Mouse (Mus musculus) liver, embryonic 12.5 days (tissue): ENCODE data around the gene Ndufa9. TPM values are rescaled to one million over a fixed set of nuclear protein-coding genes. Genes with fewer than 3 reads are reported as not detected.

Experiments
- ATAC-seq: fragments of 200-750 bp; cut with Nextera tagmentation; 2 replicates; pipeline ENCODE4 v1.8.0; 2017; ENCODE audit warnings: moderate number of reproducible peaks, mild to moderate bottlenecking, moderate library complexity
- H3K27ac ChIP-seq: fragments of 300-500 bp; sonication (generic); 2 replicates; pipeline ENCODE4 v1.5.1; 2016; ENCODE audit warnings: mild to moderate bottlenecking
- H3K27me3 ChIP-seq: fragments of 300-500 bp; sonication (generic); replicated peaks from 2 replicates; pipeline ENCODE4 v1.6.1; 2016; ENCODE audit warnings: mild to moderate bottlenecking, moderate library complexity
- H3K36me3 ChIP-seq: fragments of 300-500 bp; sonication (generic); 2 replicates; pipeline ENCODE4 v1.6.1; 2016; ENCODE audit warnings: mild to moderate bottlenecking, moderate library complexity
- H3K4me1 ChIP-seq: fragments of 300-500 bp; sonication (generic); 2 replicates; pipeline ENCODE4 v1.6.1; 2016
- H3K4me2 ChIP-seq: fragments of 300-500 bp; sonication (generic); 2 replicates; pipeline ENCODE4 v1.6.1; 2016; ENCODE audit warnings: mild to moderate bottlenecking, moderate library complexity
- H3K4me3 ChIP-seq: fragments of 300-500 bp; sonication (generic); 2 replicates; pipeline ENCODE4 v1.5.1; 2016; ENCODE audit warnings: mild to moderate bottlenecking, moderate library complexity
- H3K9ac ChIP-seq: fragments of 300-500 bp; sonication (generic); 2 replicates; pipeline ENCODE4 v1.6.1; 2016; ENCODE audit warnings: mild to moderate bottlenecking, moderate library complexity
- H3K9me3 ChIP-seq: fragments of 300-500 bp; sonication (generic); replicated peaks from 2 replicates; pipeline ENCODE4 v1.6.1; 2016; ENCODE audit warnings: mild to moderate bottlenecking, moderate library complexity
- WGBS: fragments of 180-500 bp; shearing (Covaris S2); methylation state at CpG from one replicate; pipeline ENCODE4 v1.1.7; 2016; ENCODE audit not compliant: insufficient replicate concordance; 5-methylcytosine and 5-hydroxymethylcytosine counted together
- polyA plus RNA-seq: library from polyadenylated mRNA; unstranded; fragments of >200 nt; fragmentation: Nextera tagmentation; extraction: Ambion mirVana; gene quantifications from 2 replicates; pipeline ENCODE4 v1.2.1, GENCODE M21; 2016

Gene Ndufa9
- polyA plus RNA-seq, 1 experiment from 2014 or later = 169 TPM

GRCm38 (mm10) chr6:126794751-126795150 is 54.2 kb downstream of the Ndufa9 start:
- ATAC-seq = no peak
- H3K4me1 ChIP-seq = no peaks in the 10 kb centered on the region
- H3K27me3 ChIP-seq = no peaks in the 10 kb centered on the region
- H3K9me3 ChIP-seq = no peaks in the 10 kb centered on the region
- no peaks in the 10 kb centered on the region for H3K36me3 ChIP-seq
- H3K4me3 ChIP-seq = no peak overlapping the region
- no peak overlapping the region for H3K4me2 ChIP-seq
- WGBS = 68% methylated on average over 6 of the region's 6 CpGs
- no peak overlapping the region for H3K27ac ChIP-seq
- no peak overlapping the region for H3K9ac ChIP-seq

GRCm38 (mm10) chr6:126793689-126794088 is 55.2 kb downstream of the Ndufa9 start:
- Histone ChIP-seq H3K9me3 (no peaks in the 10 kb centered on the region), H3K9ac (no peak overlapping the region), H3K4me3 (no peak overlapping the region), H3K27ac (no peak overlapping the region), H3K27me3 (no peaks in the 10 kb centered on the region), H3K4me2 (no peak overlapping the region), H3K4me1 (no peaks in the 10 kb centered on the region), H3K36me3 (no peaks in the 10 kb centered on the region)
- WGBS = 84% methylated on average over 6 of the region's 6 CpGs
- ATAC-seq = no peak

- no peak for ATAC-seq
- H3K9ac ChIP-seq = no peak overlapping the region
- no peaks in the 10 kb centered on the region for H3K36me3 ChIP-seq
- H3K4me1 ChIP-seq = no peaks in the 10 kb centered on the region
- 0 out of 2 replicates have a peak overlapping the region, but pooled peaks have one; percentile 19 for H3K4me3 ChIP-seq
- H3K27me3 ChIP-seq = no peaks in the 10 kb centered on the region
- WGBS = 23% methylated on average over 12 of the region's 12 CpGs
- no peak overlapping the region for H3K27ac ChIP-seq
- H3K4me2 ChIP-seq = peak overlapping the region; percentile 41
- H3K9me3 ChIP-seq = no peaks in the 10 kb centered on the region
These were observed 57.0 kb downstream of the Ndufa9 start for GRCm38 (mm10) chr6:126791964-126792363.

- H3K27me3 ChIP-seq = no peaks in the 10 kb centered on the region
- H3K4me3 ChIP-seq = no peak overlapping the region
- H3K9me3 ChIP-seq = no peaks in the 10 kb centered on the region
- no peak overlapping the region for H3K9ac ChIP-seq
- no peaks in the 10 kb centered on the region for H3K36me3 ChIP-seq
- no peak overlapping the region for H3K27ac ChIP-seq
- ATAC-seq = no peak
- no peaks in the 10 kb centered on the region for H3K4me1 ChIP-seq
- peak overlapping the region; percentile 41; the same call in 1 of the 2 replicates for H3K4me2 ChIP-seq
- 18% methylated on average over 4 of the region's 4 CpGs for WGBS
These were observed 57.4 kb downstream of the Ndufa9 start for GRCm38 (mm10) chr6:126791488-126791887.

GRCm38 (mm10) chr6:126788863-126789262 is 60.1 kb downstream of the Ndufa9 start:
- H3K9me3 ChIP-seq = no peaks in the 10 kb centered on the region
- no peak overlapping the region for H3K27ac ChIP-seq
- 0 out of 2 replicates have a peak, but pooled peaks cover 3% of the 10 kb centered on the region for H3K27me3 ChIP-seq
- H3K9ac ChIP-seq = no peak overlapping the region
- H3K36me3 ChIP-seq = no peaks in the 10 kb centered on the region
- 59% methylated on average over 8 of the region's 8 CpGs for WGBS
- no peak overlapping the region for H3K4me2 ChIP-seq
- no peaks in the 10 kb centered on the region for H3K4me1 ChIP-seq
- ATAC-seq = no peak
- H3K4me3 ChIP-seq = no peak overlapping the region

GRCm38 (mm10) chr6:126784206-126784605 is 64.7 kb downstream of the Ndufa9 start:
- Histone ChIP-seq H3K4me3 (no peak overlapping the region), H3K27me3 (0 out of 2 replicates have a peak, but pooled peaks cover 3% of the 10 kb centered on the region), H3K27ac (no peak overlapping the region), H3K4me2 (no peak overlapping the region), H3K4me1 (no peaks in the 10 kb centered on the region), H3K9me3 (no peaks in the 10 kb centered on the region), H3K36me3 (no peaks in the 10 kb centered on the region), H3K9ac (no peak overlapping the region)
- 50% methylated on average over 5 of the region's 5 CpGs for WGBS
- ATAC-seq = no peak

- Histone ChIP-seq H3K4me2 (no peak overlapping the region), H3K36me3 (no peaks in the 10 kb centered on the region), H3K4me1 (no peaks in the 10 kb centered on the region), H3K27me3 (0 out of 2 replicates have a peak, but pooled peaks cover 3% of the 10 kb centered on the region), H3K9ac (no peak overlapping the region), H3K27ac (no peak overlapping the region), H3K9me3 (no peaks in the 10 kb centered on the region), H3K4me3 (no peak overlapping the region)
- WGBS = 43% methylated on average over 10 of the region's 10 CpGs
- ATAC-seq = no peak
These were observed 65.3 kb downstream of the Ndufa9 start for GRCm38 (mm10) chr6:126783651-126784066.

- H3K4me2 ChIP-seq = no peak overlapping the region
- no peaks in the 10 kb centered on the region for H3K9me3 ChIP-seq
- H3K4me1 ChIP-seq = no peaks in the 10 kb centered on the region
- no peak for ATAC-seq
- no peaks in the 10 kb centered on the region for H3K36me3 ChIP-seq
- no peak overlapping the region for H3K9ac ChIP-seq
- 68% methylated on average over 1 of the region's 1 CpGs for WGBS
- H3K27ac ChIP-seq = no peak overlapping the region
- no peak overlapping the region for H3K4me3 ChIP-seq
- H3K27me3 ChIP-seq = 0 out of 2 replicates have a peak, but pooled peaks cover 3% of the 10 kb centered on the region
These were observed 65.9 kb downstream of the Ndufa9 start for GRCm38 (mm10) chr6:126783056-126783455.

GRCm38 (mm10) chr6:126777889-126778288 is 71.0 kb downstream of the Ndufa9 start:
- Histone ChIP-seq H3K36me3 (no peaks in the 10 kb centered on the region), H3K9me3 (no peaks in the 10 kb centered on the region), H3K27me3 (no peaks in the 10 kb centered on the region), H3K9ac (no peak overlapping the region), H3K4me1 (no peaks in the 10 kb centered on the region), H3K4me2 (no peak overlapping the region), H3K4me3 (no peak overlapping the region), H3K27ac (no peak overlapping the region)
- ATAC-seq = no peak
- 64% methylated on average over 6 of the region's 6 CpGs for WGBS

GRCm38 (mm10) chr6:126773873-126774272 is 75.1 kb downstream of the Ndufa9 start:
- Histone ChIP-seq H3K9ac (no peak overlapping the region), H3K36me3 (no peaks in the 10 kb centered on the region), H3K4me3 (no peak overlapping the region), H3K27ac (no peak overlapping the region), H3K4me2 (no peak overlapping the region), H3K9me3 (no peaks in the 10 kb centered on the region), H3K4me1 (no peaks in the 10 kb centered on the region), H3K27me3 (no peaks in the 10 kb centered on the region)
- 51% methylated on average over 4 of the region's 4 CpGs for WGBS
- ATAC-seq = 0 out of 2 replicates have a peak, but pooled peaks have one; percentile 37

GRCm38 (mm10) chr6:126772326-126772725 is 76.6 kb downstream of the Ndufa9 start:
- H3K4me1 ChIP-seq = no peaks in the 10 kb centered on the region
- no peaks in the 10 kb centered on the region for H3K36me3 ChIP-seq
- no peak overlapping the region for H3K9ac ChIP-seq
- H3K27ac ChIP-seq = no peak overlapping the region
- no peaks in the 10 kb centered on the region for H3K9me3 ChIP-seq
- no peak overlapping the region for H3K4me2 ChIP-seq
- WGBS = 54% methylated on average over 4 of the region's 4 CpGs
- ATAC-seq = no peak
- no peak overlapping the region for H3K4me3 ChIP-seq
- H3K27me3 ChIP-seq = no peaks in the 10 kb centered on the region
